Mouse (Mus musculus): Measurements from ENCODE around the gene Ryr3.

DNA sequence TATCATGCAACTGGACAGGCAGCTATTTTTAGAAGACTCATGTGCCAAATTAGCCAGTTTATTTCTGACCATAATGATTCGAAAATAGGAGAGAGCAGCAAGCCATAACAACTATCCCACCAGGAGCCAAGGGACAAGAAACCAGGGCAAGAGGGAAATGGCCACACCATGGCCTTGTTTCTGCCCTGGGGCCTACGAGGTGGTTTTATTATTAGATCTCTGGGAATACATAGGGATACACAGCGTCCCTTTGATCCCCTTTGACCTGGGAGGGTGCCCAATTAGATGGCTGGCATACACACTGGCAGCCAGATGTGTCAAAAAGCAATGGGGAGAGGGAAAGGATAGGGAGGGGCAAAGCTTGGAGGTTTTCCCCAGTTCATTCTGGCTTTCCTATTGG, 563.1 kb downstream of the Ryr3 start:
- TF ChIP-seq CTCF (IDR thresholded peaks at IDR 0.05; ENCODE audit: insufficient read depth, low read depth, low read length), result no peak
- no peak for TF ChIP-seq POLR2A (IDR thresholded peaks at IDR 0.05; ENCODE audit: insufficient read depth, low read depth, low read length)

Measured in olfactory bulb, adult 2 months (tissue).